Mouse (Mus musculus): ENCODE data around the gene Coro2b.

GRCm38 (mm10) chr9:62461095-62461494 lies 75.7 kb downstream of the Coro2b start:
- TF ChIP-seq CTCF (IDR thresholded peaks at IDR 0.05; ENCODE audit: insufficient read depth, low read depth, low read length) (no peak), POLR2A (IDR thresholded peaks at IDR 0.05; ENCODE audit: insufficient read depth, low read depth, low read length) (no peak)

Measured in olfactory bulb, adult 2 months (tissue).